Mouse (Mus musculus) midbrain, embryonic 16.5 days (tissue): ENCODE results near the gene Ttc24. TPM values are rescaled to one million over a fixed set of nuclear protein-coding genes. Genes with fewer than 3 reads are reported as not detected.
A peak's percentile ranks its signal among the peaks of the same experiment; 100 is the strongest.

Source experiments
- ATAC-seq: fragments of 200-750 bp; cut with Nextera tagmentation; 2 replicates; pipeline ENCODE4 v1.8.0; 2017; ENCODE audit warnings: moderate TSS enrichment
- H3K27ac ChIP-seq: fragments of 300-500 bp; sonication (generic); 2 replicates; pipeline ENCODE4 v1.5.1; 2014; ENCODE audit warnings: mild to moderate bottlenecking, low read length, mixed read lengths
- H3K27me3 ChIP-seq: fragments of 300-500 bp; sonication (generic); 2 replicates; pipeline ENCODE4 v1.6.1; 2014; ENCODE audit warnings: low read depth, low read length, mixed read lengths; ENCODE audit not compliant: control insufficient read depth, insufficient read depth
- H3K36me3 ChIP-seq: fragments of 300-500 bp; sonication (generic); 2 replicates; pipeline ENCODE4 v1.6.1; 2014; ENCODE audit warnings: mild to moderate bottlenecking, low read length, moderate library complexity, mixed read lengths; ENCODE audit not compliant: control insufficient read depth, insufficient read depth
- H3K4me1 ChIP-seq: fragments of 300-500 bp; sonication (generic); 2 replicates; pipeline ENCODE4 v1.6.1; 2014; ENCODE audit warnings: mild to moderate bottlenecking, low read length, mixed read lengths; ENCODE audit not compliant: control insufficient read depth, insufficient read depth
- H3K4me2 ChIP-seq: fragments of 300-500 bp; sonication (generic); 2 replicates; pipeline ENCODE4 v1.6.1; 2014; ENCODE audit warnings: mild to moderate bottlenecking, low read length, mixed read lengths
- H3K4me3 ChIP-seq: fragments of 300-500 bp; sonication (generic); 2 replicates; pipeline ENCODE4 v1.5.1; 2014; ENCODE audit warnings: low read depth, mild to moderate bottlenecking, low read length, moderate library complexity, mixed read lengths
- H3K9ac ChIP-seq: fragments of 300-500 bp; sonication (generic); 2 replicates; pipeline ENCODE4 v1.6.1; 2014; ENCODE audit warnings: low read depth, low read length, mixed read lengths
- H3K9me3 ChIP-seq: fragments of 300-500 bp; sonication (generic); replicated peaks from 2 replicates; pipeline ENCODE4 v1.6.1; 2014; ENCODE audit warnings: mild to moderate bottlenecking, low read length, mixed read lengths; ENCODE audit not compliant: control insufficient read depth, poor library complexity, severe bottlenecking
- WGBS: fragments of 180-500 bp; shearing (Covaris S2); extraction: QIAGEN DNeasy Blood & Tissue Kit; methylation state at CpG from one replicate; pipeline ENCODE4 v1.1.7; 2014; 5-methylcytosine and 5-hydroxymethylcytosine counted together
- polyA plus RNA-seq: library from polyadenylated mRNA; unstranded; fragments of >200 nt; fragmentation: Nextera tagmentation; extraction: Ambion mirVana; gene quantifications from 2 replicates; pipeline ENCODE4 v1.2.1, GENCODE M21; 2015

The Ttc24 gene
- polyA plus RNA-seq, 1 experiment from 2014 or later, result not detected

GRCm38 (mm10) chr3:88068386-88068785 is 9.7 kb downstream of the Ttc24 start:
- Histone ChIP-seq H3K36me3 (no peaks in the 10 kb centered on the region), H3K9me3 (no peaks in the 10 kb centered on the region), H3K27me3 (no peaks in the 10 kb centered on the region), H3K4me1 (no peaks in the 10 kb centered on the region), H3K4me3 (no peak overlapping the region), H3K9ac (no peak overlapping the region), H3K4me2 (no peak overlapping the region), H3K27ac (no peak overlapping the region)
- no peak for ATAC-seq
- 32% methylated on average over 2 of the region's 2 CpGs for WGBS

DNA sequence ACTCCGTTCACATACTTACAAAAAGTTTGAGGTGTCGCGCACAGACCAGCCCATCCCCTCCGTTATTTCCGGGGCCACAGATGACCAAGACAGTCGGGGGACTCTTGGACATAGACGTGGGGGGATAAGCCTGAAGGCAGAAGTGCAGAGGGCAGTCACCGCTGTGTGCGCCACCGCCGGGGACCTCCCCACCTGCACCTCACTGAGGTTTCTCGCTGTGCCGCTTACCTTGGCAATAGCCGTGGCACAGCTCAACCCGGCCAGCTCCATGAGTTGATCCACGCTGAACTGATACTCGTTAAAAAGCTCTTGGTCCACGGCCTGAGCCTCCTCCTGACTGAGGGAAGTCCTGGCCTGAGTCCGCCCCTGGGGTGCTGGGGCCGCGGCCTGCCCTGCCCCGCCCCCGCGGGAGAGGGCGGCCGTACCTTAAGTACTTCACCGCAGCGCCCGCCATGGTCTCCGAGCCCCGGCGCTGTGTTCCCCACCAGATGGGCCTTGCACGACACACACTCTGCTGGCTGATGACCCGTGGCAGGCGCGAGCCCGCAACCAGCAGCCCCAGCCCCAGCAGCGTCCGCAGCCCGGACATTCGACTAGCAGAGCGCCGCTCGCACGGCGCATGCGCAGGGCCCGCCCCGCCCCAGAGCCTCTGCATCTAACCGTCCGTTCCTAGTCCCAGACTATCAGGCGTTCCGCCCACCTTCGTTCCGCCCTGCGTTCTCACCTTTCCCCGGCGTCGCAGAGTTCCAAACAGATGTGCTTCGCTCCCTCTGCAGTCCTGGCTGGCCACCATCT is 20.0 kb downstream of the Ttc24 start, which contains the start of gene Naxe:
TSS of gene Naxe (minus strand) at position 594 of the 795 bp plus-strand sequence.
- H3K4me3 ChIP-seq, result peak within 1 kb of the TSS; percentile 89
- WGBS, result under 1% methylated on average over 48 of the region's 60 CpGs
- H3K9me3 ChIP-seq, result no peaks in the 10 kb centered on the region
- peak within 1 kb of the TSS; percentile 76 for H3K27ac ChIP-seq
- H3K4me2 ChIP-seq, result peak within 1 kb of the TSS; percentile 73
- peaks cover 11% of the 10 kb centered on the region for H3K36me3 ChIP-seq
- peak; percentile 95 for ATAC-seq
- no peaks in the 10 kb centered on the region for H3K27me3 ChIP-seq
- peak within 1 kb of the TSS; percentile 92 for H3K9ac ChIP-seq
- peaks cover 12% of the 10 kb centered on the region for H3K4me1 ChIP-seq

DNA sequence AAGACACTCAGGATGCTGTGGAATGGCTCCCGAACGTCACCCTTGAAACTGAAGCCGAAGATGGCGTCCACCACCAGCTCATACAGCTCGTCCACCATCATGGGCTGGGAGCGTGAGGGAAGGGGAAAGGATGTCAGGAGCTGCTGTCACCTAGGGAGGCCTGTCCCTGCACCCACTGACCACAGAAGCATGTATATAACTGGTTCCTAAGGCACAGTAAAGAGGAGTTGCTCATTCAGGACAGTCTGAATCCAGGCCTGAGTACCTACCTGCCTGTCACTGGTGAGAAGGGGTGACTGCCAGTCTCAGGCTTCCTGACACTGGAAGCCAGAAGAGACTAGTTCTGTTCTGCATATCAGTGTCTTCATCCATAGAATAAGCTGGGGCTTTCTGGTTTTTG is 21.1 kb downstream of the Ttc24 start:
- H3K4me1 ChIP-seq, result peaks cover 12% of the 10 kb centered on the region
- no peaks in the 10 kb centered on the region for H3K9me3 ChIP-seq
- peaks cover 19% of the 10 kb centered on the region for H3K36me3 ChIP-seq
- ATAC-seq, result no peak
- no peaks in the 10 kb centered on the region for H3K27me3 ChIP-seq
- no peak overlapping the region for H3K27ac ChIP-seq
- H3K4me2 ChIP-seq, result peak overlapping the region; percentile 73
- peak overlapping the region; percentile 92; the same call in 1 of the 2 replicates for H3K9ac ChIP-seq
- WGBS, result 83% methylated on average over 6 of the region's 6 CpGs
- H3K4me3 ChIP-seq, result peak overlapping the region; percentile 89; the same call in 1 of the 2 replicates

- H3K36me3 ChIP-seq, result peaks cover 15% of the 10 kb centered on the region
- WGBS, result 89% methylated on average over 3 of the region's 3 CpGs
- ATAC-seq, result no peak
- no peak overlapping the region for H3K9ac ChIP-seq
- no peak overlapping the region for H3K27ac ChIP-seq
- H3K4me2 ChIP-seq, result no peak overlapping the region
- peaks cover 4% of the 10 kb centered on the region for H3K4me1 ChIP-seq
- H3K4me3 ChIP-seq, result no peak overlapping the region
- no peaks in the 10 kb centered on the region for H3K9me3 ChIP-seq
- H3K27me3 ChIP-seq, result no peaks in the 10 kb centered on the region
Observed at GRCm38 (mm10) chr3:88049532-88049931, 28.6 kb downstream of the Ttc24 start.

DNA sequence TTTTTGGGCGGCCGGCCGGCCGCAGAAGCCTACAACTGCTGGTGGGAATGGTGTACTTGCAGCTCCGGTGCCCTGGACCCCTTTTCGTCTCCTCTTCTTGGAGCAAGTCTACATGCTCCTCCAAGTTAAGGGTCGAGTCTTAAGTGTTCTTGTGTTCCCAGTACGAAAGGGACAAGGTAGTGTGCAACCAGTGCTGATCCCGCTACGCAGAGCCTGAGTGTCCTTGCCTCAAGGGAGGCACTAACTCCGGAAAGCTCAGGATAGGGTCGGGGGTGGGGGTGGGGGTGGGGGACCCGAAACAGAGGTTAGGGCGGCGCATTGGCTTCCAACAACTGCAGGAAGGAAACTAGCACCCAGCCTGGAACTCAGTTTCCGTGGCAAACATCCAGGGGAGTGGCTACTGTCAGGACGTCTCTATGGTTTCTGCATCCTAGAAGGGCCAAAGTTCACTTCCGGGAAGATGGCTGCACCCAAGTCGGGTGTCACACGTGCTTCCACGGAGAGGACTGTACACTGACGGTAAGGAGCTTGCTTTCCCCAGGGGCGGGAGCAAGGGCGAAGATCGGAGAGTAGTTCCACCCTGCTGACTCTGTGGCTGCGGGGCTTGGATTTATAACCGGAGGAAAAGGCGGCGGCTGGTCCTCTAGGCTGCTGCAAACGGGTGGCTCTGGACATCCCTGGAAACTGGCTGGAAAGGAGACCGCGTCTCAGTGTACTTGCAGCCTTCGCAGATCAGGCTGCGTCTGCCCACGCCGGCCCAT is 35.3 kb downstream of the Ttc24 start, which contains the start of gene Gpatch4:
TSS of gene Gpatch4 (plus strand) at position 448 of the 761 bp plus-strand sequence.
- Histone ChIP-seq H3K9me3 (no peaks in the 10 kb centered on the region), H3K4me2 (peak within 1 kb of the TSS; percentile 58), H3K4me3 (peak within 1 kb of the TSS; percentile 61), H3K36me3 (no peaks in the 10 kb centered on the region), H3K9ac (peak within 1 kb of the TSS; percentile 67), H3K27me3 (peaks cover 11% of the 10 kb centered on the region), H3K4me1 (peaks cover 15% of the 10 kb centered on the region), H3K27ac (peak within 1 kb of the TSS; percentile 64)
- WGBS, result 10% methylated on average over 36 of the region's 36 CpGs
- peak; percentile 96 for ATAC-seq

GRCm38 (mm10) chr3:88035561-88036293 is 42.4 kb downstream of the Ttc24 start:
- Histone ChIP-seq H3K27me3 (peaks cover 17% of the 10 kb centered on the region), H3K9me3 (no peaks in the 10 kb centered on the region), H3K27ac (no peak overlapping the region), H3K4me2 (no peak overlapping the region), H3K9ac (no peak overlapping the region), H3K4me1 (no peaks in the 10 kb centered on the region), H3K4me3 (no peak overlapping the region), H3K36me3 (no peaks in the 10 kb centered on the region)
- ATAC-seq, result no peak
- 77% methylated on average over 1 of the region's 1 CpGs for WGBS

DNA sequence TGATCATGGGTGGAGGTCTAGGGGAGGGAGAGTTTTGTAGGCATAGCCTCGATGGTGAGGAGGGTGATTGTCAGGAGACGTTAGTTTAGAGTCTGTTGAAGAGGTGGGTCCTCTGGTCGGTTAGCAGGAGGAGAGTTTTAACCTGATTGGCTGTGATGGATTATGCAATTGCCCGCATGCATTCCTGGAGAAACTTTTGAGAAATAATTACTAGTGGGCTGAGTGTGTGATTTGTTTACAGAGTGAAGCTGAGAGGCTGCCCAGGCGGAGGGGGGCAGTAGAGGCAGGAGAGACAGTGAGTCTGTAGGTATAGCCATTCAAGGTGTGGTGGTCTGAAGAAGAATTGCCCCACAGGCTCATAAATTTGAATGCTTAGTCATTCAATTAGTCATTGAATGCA is 44.6 kb downstream of the Ttc24 start:
- no peak overlapping the region for H3K9ac ChIP-seq
- no peak for ATAC-seq
- H3K4me1 ChIP-seq, result no peaks in the 10 kb centered on the region
- 76% methylated on average over 5 of the region's 5 CpGs for WGBS
- peaks cover 14% of the 10 kb centered on the region; the same call in 1 of the 2 replicates for H3K27me3 ChIP-seq
- no peaks in the 10 kb centered on the region for H3K36me3 ChIP-seq
- no peaks in the 10 kb centered on the region for H3K9me3 ChIP-seq
- H3K27ac ChIP-seq, result no peak overlapping the region
- no peak overlapping the region for H3K4me2 ChIP-seq
- H3K4me3 ChIP-seq, result no peak overlapping the region

GRCm38 (mm10) chr3:88030608-88031395 is 47.3 kb downstream of the Ttc24 start:
- H3K4me3 ChIP-seq, result no peak overlapping the region
- no peak overlapping the region for H3K9ac ChIP-seq
- no peak overlapping the region for H3K27ac ChIP-seq
- H3K27me3 ChIP-seq, result peaks cover 20% of the 10 kb centered on the region
- no peaks in the 10 kb centered on the region for H3K36me3 ChIP-seq
- no peak for ATAC-seq
- WGBS, result 20% methylated on average over 19 of the region's 19 CpGs
- no peaks in the 10 kb centered on the region for H3K4me1 ChIP-seq
- H3K9me3 ChIP-seq, result no peaks in the 10 kb centered on the region
- no peak overlapping the region for H3K4me2 ChIP-seq
